Mouse (Mus musculus) c-Kit-negative CD71-positive TER-119-positive erythroid progenitor cells, embryonic 14.5 days (primary cell): ENCODE measurements around the gene Fthl17e.
"Not testable (repeated sequence)": the region's sequence is repeated elsewhere in the genome, so short reads cannot be mapped to it uniquely, and the experiment has no call there.

ENCODE experiments used
- DNase-seq: peaks from one replicate; pipeline ENCODE4 v3.0.0-alpha.2; 2013; ENCODE audit warnings: low read depth, low spot score

The Fthl17e gene

DNA sequence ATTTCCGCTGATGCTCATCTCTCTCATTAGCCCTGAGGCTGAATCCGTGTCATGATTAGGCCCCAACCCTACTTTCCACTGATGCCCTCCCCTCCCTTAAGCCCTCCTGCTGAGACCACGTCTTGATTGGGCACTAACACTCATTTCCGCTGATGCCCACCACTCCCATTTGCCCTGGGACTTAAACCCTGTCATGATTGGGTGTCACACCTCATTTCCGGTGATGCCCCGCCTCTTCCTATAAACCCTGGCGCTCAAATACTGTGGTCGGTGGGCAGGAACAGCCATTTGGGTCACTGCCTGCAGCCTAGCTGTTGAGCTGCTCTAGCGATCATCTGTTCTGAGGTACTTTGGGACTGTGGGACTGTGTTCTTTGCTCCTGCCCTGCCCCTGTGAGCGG, at the start of gene Fthl17e:
Fthl17e (plus strand) TSS at position 301 of the 400 bp plus-strand sequence.
- not testable (repeated sequence) for DNase-seq

DNA sequence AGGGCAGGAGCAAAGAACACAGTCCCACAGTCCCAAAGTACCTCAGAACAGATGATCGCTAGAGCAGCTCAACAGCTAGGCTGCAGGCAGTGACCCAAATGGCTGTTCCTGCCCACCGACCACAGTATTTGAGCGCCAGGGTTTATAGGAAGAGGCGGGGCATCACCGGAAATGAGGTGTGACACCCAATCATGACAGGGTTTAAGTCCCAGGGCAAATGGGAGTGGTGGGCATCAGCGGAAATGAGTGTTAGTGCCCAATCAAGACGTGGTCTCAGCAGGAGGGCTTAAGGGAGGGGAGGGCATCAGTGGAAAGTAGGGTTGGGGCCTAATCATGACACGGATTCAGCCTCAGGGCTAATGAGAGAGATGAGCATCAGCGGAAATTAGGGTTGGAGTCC, 46.6 kb upstream of the Fthl17e start, which contains the start of gene Fthl17d:
Fthl17d (minus strand) TSS at position 101 of the 400 bp plus-strand sequence.
- DNase-seq: not testable (repeated sequence)

DNA sequence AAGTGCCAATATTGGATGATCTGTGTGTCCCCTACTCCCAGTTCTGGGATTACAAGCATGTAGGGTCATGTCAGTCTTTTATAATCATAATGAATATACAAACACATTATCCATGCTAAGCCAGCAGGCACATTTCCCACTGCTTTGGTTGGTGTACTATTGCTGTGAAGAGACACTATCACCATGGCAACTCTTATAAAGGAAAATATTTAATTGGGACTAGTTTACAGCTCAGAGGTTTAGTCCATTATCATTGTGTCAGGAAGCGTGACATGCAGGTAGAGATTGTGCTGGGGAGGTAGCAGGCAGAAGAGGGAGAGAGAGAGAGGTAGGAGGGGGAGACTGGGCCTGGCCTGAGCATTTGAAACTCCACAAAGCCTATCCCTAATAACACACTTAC, 17.2 kb upstream of the Fthl17e start:
- no peak for DNase-seq

DNA sequence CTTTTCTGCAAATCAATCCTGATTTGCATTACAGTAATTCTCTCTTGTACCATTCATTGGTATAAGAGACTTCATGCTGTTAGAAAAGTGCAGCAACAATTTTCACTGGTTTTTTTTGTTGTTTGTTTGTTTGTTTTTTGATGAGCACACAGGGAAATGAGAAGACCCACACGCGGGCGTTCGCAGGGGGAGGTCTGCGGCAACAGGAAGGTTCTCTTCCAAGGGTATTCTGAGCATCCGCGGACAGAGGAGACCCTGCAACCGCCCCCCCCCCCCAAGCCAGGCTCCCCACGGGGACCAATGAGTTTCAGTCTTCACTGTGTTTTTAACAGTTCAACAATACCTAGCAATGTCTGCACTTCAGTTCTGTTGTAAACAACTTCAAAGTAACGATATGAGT, 13.8 kb upstream of the Fthl17e start:
- DNase-seq: no peak

DNA sequence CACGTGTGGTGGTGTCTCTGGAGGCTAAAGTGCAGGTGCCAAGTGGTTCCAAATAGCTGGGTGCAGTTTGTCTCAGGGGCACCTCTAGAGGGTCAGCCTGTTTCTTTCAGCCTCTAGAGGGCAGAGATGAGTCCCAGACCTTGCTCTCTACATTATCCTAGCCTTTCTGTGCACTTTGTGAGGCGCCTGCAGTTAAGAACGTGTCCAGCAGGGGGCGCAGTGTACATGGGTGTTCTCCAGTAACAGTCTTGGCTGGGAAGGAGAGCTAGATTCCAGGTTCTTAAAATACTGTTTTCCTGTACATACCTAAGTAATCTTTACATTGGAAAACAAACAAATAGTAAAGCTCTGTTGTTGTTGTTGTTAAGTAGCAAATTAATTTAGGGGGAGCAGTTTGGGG, 8.3 kb downstream of the Fthl17e start:
- DNase-seq: not testable (repeated sequence)

DNA sequence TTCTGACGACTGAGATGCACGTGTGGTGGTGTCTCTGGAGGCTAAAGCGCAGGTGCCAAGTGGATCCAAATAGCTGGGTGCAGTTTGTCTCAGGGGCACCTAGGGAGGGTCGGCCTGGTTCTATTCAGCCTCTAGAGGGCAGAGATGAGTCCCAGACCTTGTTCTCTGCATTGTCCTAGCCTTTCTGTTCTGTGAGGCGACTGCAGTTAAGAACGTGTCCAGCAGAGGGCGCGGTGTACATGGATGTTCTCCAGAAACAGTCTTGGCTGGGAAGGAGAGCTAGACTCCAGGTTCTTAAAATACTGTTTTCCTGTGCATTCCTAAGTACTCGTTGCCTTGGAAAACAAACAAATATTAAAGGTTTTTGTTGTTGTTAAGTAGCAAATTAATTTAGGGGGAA, 27.7 kb downstream of the Fthl17e start:
- DNase-seq: not testable (repeated sequence)

DNA sequence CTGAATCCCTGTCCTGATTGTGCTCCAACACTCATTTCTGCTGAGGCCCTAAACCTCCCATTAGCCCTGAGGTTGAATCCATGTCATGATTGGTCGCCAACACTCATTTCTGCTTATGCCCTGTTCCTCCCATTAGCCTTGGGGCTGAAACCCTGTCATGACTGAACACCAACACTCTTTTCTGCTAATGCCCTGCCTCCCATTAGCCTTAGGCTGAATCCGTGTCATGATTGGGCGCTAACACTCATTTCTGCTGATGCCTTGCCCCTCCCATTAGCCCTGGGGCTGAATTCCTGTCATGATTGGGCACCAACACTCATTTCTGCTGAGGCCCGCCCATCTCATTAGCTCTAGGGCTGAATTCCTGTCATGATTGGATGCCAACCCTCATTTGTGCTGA, 28.8 kb downstream of the Fthl17e start:
- no peak for DNase-seq

DNA sequence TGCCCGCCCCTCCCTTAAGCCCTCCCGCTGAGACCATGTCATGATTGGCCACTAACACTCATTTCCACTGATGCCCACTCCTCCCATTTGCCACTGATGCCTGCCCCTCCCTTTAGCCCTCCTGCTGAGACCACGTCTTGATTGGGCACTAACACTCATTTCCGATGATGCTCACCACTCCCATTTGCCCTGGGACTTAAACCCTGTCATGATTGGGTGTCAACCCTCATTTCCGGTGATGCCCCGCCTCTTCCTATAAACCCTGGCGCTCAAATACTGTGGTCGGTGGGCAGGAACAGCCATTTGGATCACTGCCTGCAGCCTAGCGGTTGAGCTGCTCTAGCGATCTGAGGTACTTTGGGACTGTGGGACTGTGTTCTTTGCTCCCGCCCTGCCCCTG, 29.4 kb downstream of the Fthl17e start, which contains the start of gene Fthl17f:
Fthl17f (plus strand) TSS at position 301 of the 400 bp plus-strand sequence.
- not testable (repeated sequence) for DNase-seq

DNA sequence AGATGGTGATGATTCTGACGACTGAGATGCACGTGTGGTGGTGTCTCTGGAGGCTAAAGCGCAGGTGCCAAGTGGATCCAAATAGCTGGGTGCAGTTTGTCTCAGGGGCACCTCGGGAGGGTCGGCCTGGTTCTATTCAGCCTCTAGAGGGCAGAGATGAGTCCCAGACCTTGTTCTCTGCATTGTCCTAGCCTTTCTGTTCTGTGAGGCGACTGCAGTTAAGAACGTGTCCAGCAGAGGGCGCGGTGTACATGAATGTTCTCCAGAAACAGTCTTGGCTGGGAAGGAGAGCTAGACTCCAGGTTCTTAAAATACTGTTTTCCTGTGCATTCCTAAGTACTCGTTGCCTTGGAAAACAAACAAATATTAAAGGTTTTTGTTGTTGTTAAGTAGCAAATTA, 44.4 kb downstream of the Fthl17e start:
- DNase-seq: peak; percentile 3
